ENCODE assay signal across 8 mouse cellular contexts in genomic region chr7:28983141-28983564, GRCm38 (mm10). TPM values are rescaled to one million over a fixed set of nuclear protein-coding genes. Genes with fewer than 3 reads are reported as not detected.
DNase-seq lines count a peak whose midpoint lies in the region; ATAC-seq and TF ChIP-seq lines count a peak whose summit lies in the region.

No protein-coding gene starts in this region.

- H3K27ac ChIP-seq in embryonic facial prominence, embryonic 14.5 days (replicated peaks; ENCODE audit: low read depth, low read length) = no peak overlapping the region; the same call in 1 of the 2 replicates
- H3K27ac ChIP-seq in liver, postnatal 0 days (ENCODE audit: low read depth) = peak overlapping the region; percentile 91

- WGBS in embryonic facial prominence, embryonic 14.5 days = 58% methylated on average over 11 of the region's 11 CpGs
- whole genome bisulfite sequencing in liver, postnatal 0 days (ENCODE audit: insufficient replicate concordance) = 22% methylated on average over 11 of the region's 11 CpGs

- TF ChIP-seq EP300 in liver, postnatal 0 days (IDR thresholded peaks at IDR 0.05; ENCODE audit: low read depth) = no peak

- peaks cover 20% of the 10 kb centered on the region for H3K36me3 ChIP-seq in embryonic facial prominence, embryonic 14.5 days (ENCODE audit: control insufficient read depth, insufficient read depth, low read length)
- peaks cover 13% of the 10 kb centered on the region for H3K36me3 ChIP-seq in liver, postnatal 0 days (replicated peaks; ENCODE audit: insufficient read depth, low read length)

- peaks cover 4% of the 10 kb centered on the region for H3K4me1 ChIP-seq in embryonic facial prominence, embryonic 14.5 days (ENCODE audit: control insufficient read depth, insufficient read depth, low read length)
- peaks cover 21% of the 10 kb centered on the region for H3K4me1 ChIP-seq in liver, postnatal 0 days (ENCODE audit: insufficient read depth)

- TF ChIP-seq CTCF in liver, postnatal 0 days (IDR thresholded peaks at IDR 0.05; ENCODE audit: low read depth) = no peak

- H3K9me3 ChIP-seq in embryonic facial prominence, embryonic 14.5 days (ENCODE audit: control insufficient read depth, low read length) = no peaks in the 10 kb centered on the region
- no peaks in the 10 kb centered on the region for H3K9me3 ChIP-seq in liver, postnatal 0 days (ENCODE audit: low read length)

- H3K9ac ChIP-seq in embryonic facial prominence, embryonic 14.5 days (ENCODE audit: low read depth, low read length) = no peak overlapping the region; the same call in 1 of the 2 replicates
- peak overlapping the region; percentile 70 for H3K9ac ChIP-seq in liver, postnatal 0 days (replicated peaks)

- no peaks in the 10 kb centered on the region for H3K27me3 ChIP-seq in embryonic facial prominence, embryonic 14.5 days (replicated peaks; ENCODE audit: control insufficient read depth, insufficient read depth, low read length)
- no peaks in the 10 kb centered on the region for H3K27me3 ChIP-seq in liver, postnatal 0 days (ENCODE audit: insufficient read depth, low read length)

- H3K4me2 ChIP-seq in embryonic facial prominence, embryonic 14.5 days (ENCODE audit: low read depth, low read length) = peak overlapping the region; percentile 19; the same call in 1 of the 2 replicates
- peak overlapping the region; percentile 90 for H3K4me2 ChIP-seq in liver, postnatal 0 days (ENCODE audit: low read depth, low read length)

- no peak overlapping the region for H3K4me3 ChIP-seq in embryonic facial prominence, embryonic 14.5 days (ENCODE audit: low read depth, low read length)
- H3K4me3 ChIP-seq in liver, postnatal 0 days (ENCODE audit: low read depth, low read length) = peak overlapping the region; percentile 82

- no peak for ATAC-seq in embryonic facial prominence, embryonic 14.5 days (ENCODE audit: low read depth)
- no peak for ATAC-seq in liver, postnatal 0 days
- no peak for ATAC-seq in erythroid progenitor cell, adult 5-6 weeks (replicated peaks; ENCODE audit: low FRiP score, poor library complexity, severe bottlenecking)

- intact Hi-C loops in heart, postnatal 25 days (cut with DNase I) = loop anchor here (5.0 to 10.0 kb wide), 3 partner anchors 59 to 322 kb away; partner anchors contain the start of genes Dpf1, Kcnk6 and Yif1b

- peak; percentile 92 for DNase-seq in heart, adult 11 months
- DNase-seq in heart, postnatal 25 days (ENCODE audit: low spot score) = no peak
- DNase-seq in B cell, adult 2 months = peak; percentile 61 to 64
- no peak for DNase-seq in embryonic facial prominence, embryonic 14.5 days (ENCODE audit: low spot score)
- no peak for DNase-seq in liver, postnatal 0 days
- no peak for DNase-seq in yolk sac, embryonic 10.5 days (ENCODE audit: low spot score)
- no peak for DNase-seq in adrenal gland, postnatal 14 days

RNA-seq across cellular contexts. Expression of gene Map4k1, which starts 1.3 kb away (rescaled TPM):
- 1 to 10 TPM in 1 of 2 experiments, under 1 TPM in 1; 0.44 to 1.3 TPM for total RNA-seq in heart, postnatal 25 days (2021)
- 7.2 and 8.7 TPM in 2 replicates for polyA plus RNA-seq in embryonic facial prominence, embryonic 14.5 days (2014; fragmentation: Nextera tagmentation; extraction: Ambion mirVana)
- 11.9 and 16.5 TPM in 2 replicates for polyA plus RNA-seq in liver, postnatal 0 days (2015; fragmentation: Nextera tagmentation; extraction: Ambion mirVana)
- total RNA-seq in erythroid progenitor cell, adult 5-6 weeks (2015; ENCODE audit: low replicate concordance) = 13.0 and 23.1 TPM in 2 replicates
- total RNA-seq in erythroid progenitor cell, adult 5-6 weeks (2017; ENCODE audit: low replicate concordance) = 7.3 and 7.9 TPM in 2 replicates
- total RNA-seq in adrenal gland, postnatal 14 days (2021) = 1.8 and 7.9 TPM in 2 replicates

RNA-seq across cellular contexts. Expression of gene Eif3k, which starts 1.5 kb away (rescaled TPM):
- total RNA-seq in heart, postnatal 25 days (2021) = 100 to 1,000 TPM; 148 to 164 TPM
- polyA plus RNA-seq in embryonic facial prominence, embryonic 14.5 days (2014; fragmentation: Nextera tagmentation; extraction: Ambion mirVana) = 403 and 404 TPM in 2 replicates
- 162 and 166 TPM in 2 replicates for polyA plus RNA-seq in liver, postnatal 0 days (2015; fragmentation: Nextera tagmentation; extraction: Ambion mirVana)
- 83.8 and 161 TPM in 2 replicates for total RNA-seq in erythroid progenitor cell, adult 5-6 weeks (2015; ENCODE audit: low replicate concordance)
- total RNA-seq in erythroid progenitor cell, adult 5-6 weeks (2017; ENCODE audit: low replicate concordance) = 81.5 and 115 TPM in 2 replicates
- 233 and 240 TPM in 2 replicates for total RNA-seq in adrenal gland, postnatal 14 days (2021)

RNA-seq across cellular contexts. Expression of gene Actn4, which starts 21.0 kb away (rescaled TPM):
- total RNA-seq in heart, postnatal 25 days (2021) = 100 to 1,000 TPM in 1 of 2 experiments, 10 to 100 TPM in 1; 77.0 to 101 TPM
- polyA plus RNA-seq in embryonic facial prominence, embryonic 14.5 days (2014; fragmentation: Nextera tagmentation; extraction: Ambion mirVana) = 256 and 280 TPM in 2 replicates
- 76.3 and 81.2 TPM in 2 replicates for polyA plus RNA-seq in liver, postnatal 0 days (2015; fragmentation: Nextera tagmentation; extraction: Ambion mirVana)
- total RNA-seq in erythroid progenitor cell, adult 5-6 weeks (2015; ENCODE audit: low replicate concordance) = 170 and 189 TPM in 2 replicates
- total RNA-seq in erythroid progenitor cell, adult 5-6 weeks (2017; ENCODE audit: low replicate concordance) = 173 and 197 TPM in 2 replicates
- 271 and 282 TPM in 2 replicates for total RNA-seq in adrenal gland, postnatal 14 days (2021)

Comparison
In these comparisons a context has a peak if more than half of its experiments do, and no peak if none do; other contexts are left out.
1. DNase-seq: peak in heart, adult 11 months (single experiment) and B cell, adult 2 months (2 of 2); none in heart, postnatal 25 days (single experiment), embryonic facial prominence, embryonic 14.5 days (single experiment), liver, postnatal 0 days (single experiment), yolk sac, embryonic 10.5 days (single experiment) and adrenal gland, postnatal 14 days (single experiment).